Mouse (Mus musculus) heart, adult 2 months (tissue): ENCODE data around the gene Siva1. TPM values are rescaled to one million over a fixed set of nuclear protein-coding genes. Genes with fewer than 3 reads are reported as not detected.
A peak's percentile ranks its signal among the peaks of the same experiment; 100 is the strongest.

Source experiments
- DNase-seq, 2 experiments: peaks; one replicate each; pipeline ENCODE4 v3.0.0; 2021
- H3K27ac ChIP-seq: fragments of 200-600 bp; 2 replicates; pipeline ENCODE4 v1.8.1; 2022
- H3K27me3 ChIP-seq: fragments of 200-500 bp; 2 replicates; pipeline ENCODE4 v1.6.1; 2012; ENCODE audit warnings: mild to moderate bottlenecking, low read length, inconsistent platforms, mixed read lengths; ENCODE audit not compliant: control insufficient read depth, insufficient read depth
- H3K36me3 ChIP-seq: fragments of 200-500 bp; 2 replicates; pipeline ENCODE4 v1.6.1; 2012; ENCODE audit warnings: low read length, inconsistent platforms; ENCODE audit not compliant: control insufficient read depth, insufficient read depth
- H3K4me1 ChIP-seq: fragments of 200-500 bp; 2 replicates; pipeline ENCODE4 v1.6.1; 2011; ENCODE audit warnings: low read length; ENCODE audit not compliant: control insufficient read depth, insufficient read depth
- H3K4me3 ChIP-seq: fragments of 200-600 bp; 2 replicates; pipeline ENCODE4 v1.8.1; 2022
- H3K79me2 ChIP-seq: fragments of 200-500 bp; replicated peaks from 2 replicates; pipeline ENCODE4 v1.6.1; 2012; ENCODE audit warnings: mild to moderate bottlenecking, inconsistent platforms, low read length, moderate library complexity, mixed read lengths; ENCODE audit not compliant: control insufficient read depth, insufficient read depth
- H3K9ac ChIP-seq: fragments of 200-500 bp; 2 replicates; pipeline ENCODE4 v1.6.1; 2012; ENCODE audit warnings: low read depth, mild to moderate bottlenecking, control low read depth, inconsistent platforms, low read length, mixed read lengths
- CTCF ChIP-seq: fragments of 200-600 bp; IDR thresholded peaks from 2 replicates; pipeline ENCODE4 v1.8.1; 2022; ENCODE audit warnings: antibody characterized with exemption, mild to moderate bottlenecking, moderate library complexity
- EP300 ChIP-seq: fragments of 200-500 bp; IDR thresholded peaks from 2 replicates; pipeline ENCODE4 v1.6.1; 2011; ENCODE audit warnings: low read depth, low read length, control low read depth; ENCODE audit not compliant: insufficient read depth
- POLR2A ChIP-seq: fragments of 200-500 bp; IDR thresholded peaks from 2 replicates; pipeline ENCODE4 v1.6.1; 2011; ENCODE audit warnings: mild to moderate bottlenecking, low read depth, low read length, control low read depth; ENCODE audit not compliant: insufficient read depth
- WGBS: fragments of 180-500 bp; shearing (Covaris S2); methylation state at CpG from one replicate; pipeline ENCODE4 v1.1.7; 2018; 5-methylcytosine and 5-hydroxymethylcytosine counted together
- intact Hi-C: fragments of 180-260 bp; cut with DNase I; formaldehyde crosslinking; loops from one replicate; pipeline ENCODE4 v1.15.1; 2025
- polyA plus RNA-seq: library from polyadenylated mRNA; depleted of rRNA; stranded (reverse); fragments of >200 nt; gene quantifications from 2 replicates; pipeline ENCODE4 v1.2.3, GENCODE M21; 2012
- total RNA-seq, 2 experiments: library from RNA; stranded (reverse); gene quantifications; 2 replicates each; pipeline ENCODE4 v1.2.3; 2021

The Siva1 gene
- total and polyA plus RNA-seq, 3 experiments = 32.0 to 39.4 (median 38.7) TPM

GRCm38 (mm10) chr12:112630796-112631195, 13.7 kb upstream of the Siva1 start:
- Histone ChIP-seq H3K27ac (no peak overlapping the region), H3K9ac (no peak overlapping the region), H3K4me1 (peaks cover 12% of the 10 kb centered on the region), H3K27me3 (no peaks in the 10 kb centered on the region), H3K79me2 (no peaks in the 10 kb centered on the region), H3K36me3 (no peaks in the 10 kb centered on the region), H3K4me3 (no peak overlapping the region)
- WGBS = 69% methylated on average over 5 of the region's 5 CpGs
- TF ChIP-seq EP300 (no peak), CTCF (no peak), POLR2A (no peak)
- DNase-seq = no peak
- intact Hi-C loops = no loop called here

- intact Hi-C loops = no loop called here
- TF ChIP-seq EP300 = no peak
- TF ChIP-seq CTCF = no peak
- TF ChIP-seq POLR2A = no peak
- no peak overlapping the region for H3K9ac ChIP-seq
- no peaks in the 10 kb centered on the region for H3K36me3 ChIP-seq
- no peaks in the 10 kb centered on the region for H3K79me2 ChIP-seq
- H3K27ac ChIP-seq = no peak overlapping the region
- no peak overlapping the region for H3K4me3 ChIP-seq
- WGBS = 48% methylated on average over 1 of the region's 1 CpGs
- H3K4me1 ChIP-seq = peaks cover 11% of the 10 kb centered on the region
- no peaks in the 10 kb centered on the region for H3K27me3 ChIP-seq
- DNase-seq = no peak
These were observed 13.0 kb upstream of the Siva1 start for GRCm38 (mm10) chr12:112631472-112631871.

GRCm38 (mm10) chr12:112632084-112632777, 12.2 kb upstream of the Siva1 start:
- no peak for TF ChIP-seq EP300
- no peak for TF ChIP-seq CTCF
- no peak for TF ChIP-seq POLR2A
- 81% methylated on average over 11 of the region's 11 CpGs for WGBS
- no peak overlapping the region for H3K9ac ChIP-seq
- H3K4me3 ChIP-seq = no peak overlapping the region
- no peak for DNase-seq
- H3K27ac ChIP-seq = no peak overlapping the region
- peaks cover 11% of the 10 kb centered on the region for H3K4me1 ChIP-seq
- no peaks in the 10 kb centered on the region for H3K36me3 ChIP-seq
- no peaks in the 10 kb centered on the region for H3K27me3 ChIP-seq
- H3K79me2 ChIP-seq = no peaks in the 10 kb centered on the region
- intact Hi-C loops = no loop called here

GRCm38 (mm10) chr12:112632907-112633306, 11.6 kb upstream of the Siva1 start:
- Histone ChIP-seq H3K9ac (no peak overlapping the region), H3K27me3 (no peaks in the 10 kb centered on the region), H3K4me3 (no peak overlapping the region), H3K27ac (no peak overlapping the region; the same call in 1 of the 2 replicates), H3K36me3 (no peaks in the 10 kb centered on the region), H3K79me2 (no peaks in the 10 kb centered on the region), H3K4me1 (peaks cover 11% of the 10 kb centered on the region)
- TF ChIP-seq POLR2A = 0 out of 2 replicates have a peak, but pooled peaks have one; percentile 26
- no peak for TF ChIP-seq CTCF
- WGBS = 51% methylated on average over 5 of the region's 5 CpGs
- intact Hi-C loops = no loop called here
- peak in 1 of 2 experiments; percentile 49 for DNase-seq

- no peak overlapping the region for H3K4me3 ChIP-seq
- TF ChIP-seq CTCF = 0 out of 2 replicates have a peak, but pooled peaks have one; percentile 7
- TF ChIP-seq EP300 = no peak
- no peak for TF ChIP-seq POLR2A
- no peak overlapping the region for H3K9ac ChIP-seq
- WGBS = 64% methylated on average over 9 of the region's 9 CpGs
- intact Hi-C loops = no loop called here
- H3K4me1 ChIP-seq = peaks cover 9% of the 10 kb centered on the region
- H3K79me2 ChIP-seq = no peaks in the 10 kb centered on the region
- H3K36me3 ChIP-seq = no peaks in the 10 kb centered on the region
- H3K27ac ChIP-seq = no peak overlapping the region
- no peaks in the 10 kb centered on the region for H3K27me3 ChIP-seq
- DNase-seq = no peak
These were observed 10.8 kb upstream of the Siva1 start for GRCm38 (mm10) chr12:112633686-112634085.

- Histone ChIP-seq H3K79me2 (no peaks in the 10 kb centered on the region), H3K27me3 (no peaks in the 10 kb centered on the region), H3K36me3 (no peaks in the 10 kb centered on the region), H3K27ac (no peak overlapping the region), H3K9ac (no peak overlapping the region), H3K4me1 (peaks cover 2% of the 10 kb centered on the region; the same call in 1 of the 2 replicates), H3K4me3 (no peak overlapping the region)
- TF ChIP-seq POLR2A = no peak
- no peak for TF ChIP-seq EP300
- TF ChIP-seq CTCF = no peak
- intact Hi-C loops = no loop called here
- 79% methylated on average over 10 of the region's 10 CpGs for WGBS
- DNase-seq = no peak
These were observed 5.0 kb upstream of the Siva1 start for GRCm38 (mm10) chr12:112639526-112639925.
